Mouse (Mus musculus): ENCODE results near the gene Zpld1. TPM values are rescaled to one million over a fixed set of nuclear protein-coding genes. Genes with fewer than 3 reads are reported as not detected.

The Zpld1 gene
- not detected for total RNA-seq (2023)

DNA sequence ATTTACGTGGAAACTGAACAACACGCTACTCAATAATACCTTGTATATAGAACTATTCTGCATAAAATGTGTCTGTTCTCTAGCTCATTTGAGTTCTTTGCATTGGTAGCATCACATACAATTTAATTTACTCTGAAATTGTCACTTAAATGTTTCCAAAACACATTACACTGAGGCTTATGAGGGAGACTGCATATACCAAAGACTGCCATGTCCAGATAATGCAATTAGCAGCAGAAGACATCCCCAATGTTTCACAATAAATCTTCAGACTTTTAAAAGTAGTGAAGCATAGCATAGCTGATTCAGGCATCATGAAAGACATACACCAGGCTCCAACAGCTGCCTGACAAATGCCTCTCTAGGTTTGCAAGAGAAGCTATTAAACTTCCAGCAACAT is at the start of gene Zpld1:
TSS of gene Zpld1 (minus strand) at position 101 of the 400 bp plus-strand sequence.

